Mouse (Mus musculus) C2C12 (cell line): ENCODE results near the gene Ubtd2.

Experiments
- CEBPB ChIP-seq: IDR thresholded peaks from one replicate; pipeline ENCODE4 v1.6.1; 2011; ENCODE audit warnings: low read depth, mild to moderate bottlenecking, control low read depth, moderate library complexity
- CTCF ChIP-seq: IDR thresholded peaks from one replicate; pipeline ENCODE4 v1.5.1; 2011; ENCODE audit not compliant: control insufficient read depth, insufficient read depth, insufficient read length
- MAX ChIP-seq: IDR thresholded peaks from one replicate; pipeline ENCODE4 v1.6.1; 2011; ENCODE audit warnings: mild to moderate bottlenecking, control low read depth
- MYOG ChIP-seq: IDR thresholded peaks from one replicate; pipeline ENCODE4 v1.6.1; 2011; ENCODE audit not compliant: control insufficient read depth, insufficient read length; ENCODE audit errors: extremely low read depth
- USF1 ChIP-seq: IDR thresholded peaks from one replicate; pipeline ENCODE4 v1.6.1; 2011; ENCODE audit warnings: low read depth, mild to moderate bottlenecking, control low read depth, moderate library complexity

DNA sequence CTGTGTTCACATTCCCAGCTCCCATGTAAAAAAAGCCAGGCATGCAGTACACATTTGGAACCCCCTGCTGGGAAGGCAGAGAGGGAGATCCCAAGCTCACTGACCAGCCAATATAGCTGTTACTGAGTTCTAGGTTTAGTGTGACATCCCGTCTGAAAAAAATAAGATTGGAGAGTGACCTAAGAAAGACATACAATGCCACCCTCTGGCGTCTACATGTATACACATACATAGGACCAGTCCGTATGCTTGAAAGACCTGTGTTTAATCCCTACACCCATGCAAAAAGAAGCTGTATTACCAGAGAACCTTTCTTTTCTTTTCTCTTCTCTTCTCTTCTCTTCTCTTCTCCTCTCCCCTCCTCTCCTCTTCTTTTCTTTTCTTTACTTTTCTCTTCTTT is 30.1 kb downstream of the Ubtd2 start:
- TF ChIP-seq CTCF (no peak), MYOG (no peak), USF1 (no peak), MAX (no peak), CEBPB (no peak)
